Mouse (Mus musculus): ENCODE measurements around the gene Tns1.

DNA sequence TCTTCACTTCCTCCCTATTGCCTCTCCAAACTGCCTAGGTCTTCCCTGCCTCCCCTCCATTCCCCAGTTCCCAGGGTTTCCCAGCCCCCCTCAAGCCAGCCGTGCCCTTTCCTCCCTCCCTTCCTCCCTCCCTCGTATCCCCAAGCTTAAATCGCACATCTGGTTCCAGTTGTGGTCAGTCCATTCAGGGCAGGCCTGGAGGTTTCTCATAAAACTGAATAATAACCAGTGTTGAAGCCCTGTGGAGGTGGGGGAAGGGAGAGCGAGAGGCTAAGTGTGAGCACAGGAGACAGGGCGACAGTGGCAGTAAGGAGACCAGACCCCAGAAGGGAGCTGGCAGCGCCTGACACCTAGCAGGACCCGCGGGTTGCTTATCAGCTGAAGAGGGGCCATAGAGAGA is 82.6 kb downstream of the Tns1 start:
- TF ChIP-seq ZKSCAN1 (IDR thresholded peaks at IDR 0.05; ENCODE audit: low read depth, low read length) (no peak), POLR2AphosphoS2 (IDR thresholded peaks at IDR 0.05; ENCODE audit: low read length) (no peak), GABPA (IDR thresholded peaks at IDR 0.05; ENCODE audit: low read depth, low read length) (no peak), CTCF (IDR thresholded peaks at IDR 0.05 in 2 of 3, conservative IDR thresholded peaks at IDR 0.05 in 1 of 3; ENCODE audit: control insufficient read depth in 1 of 3, insufficient read depth in 1 of 3, low read depth in 2 of 3, low read length in 3 of 3, poor library complexity in 1 of 3, severe bottlenecking in 1 of 3) (no peak)
